Mouse (Mus musculus): Measurements from ENCODE around the gene Otulin. TPM values are rescaled to one million over a fixed set of nuclear protein-coding genes. Genes with fewer than 3 reads are reported as not detected.

The Otulin gene
- polyA plus RNA-seq, 1 experiment: 29.0 TPM

- no peak overlapping the region for H3K27ac ChIP-seq (ENCODE audit: insufficient read depth, low read depth, low read length)
- WGBS: 26% methylated on average over 5 of the region's 5 CpGs
- no peaks in the 10 kb centered on the region for H3K36me3 ChIP-seq (ENCODE audit: control insufficient read depth, insufficient read depth, low read length)
- DNase-seq: peak; percentile 28
- H3K4me1 ChIP-seq (ENCODE audit: control insufficient read depth, insufficient read depth, low read length): no peaks in the 10 kb centered on the region
- no peaks in the 10 kb centered on the region for H3K27me3 ChIP-seq (replicated peaks; ENCODE audit: control insufficient read depth, insufficient read depth, low read length)
- H3K4me3 ChIP-seq (ENCODE audit: insufficient read depth, low read depth, low read length): no peak overlapping the region
- TF ChIP-seq CTCF (conservative IDR thresholded peaks at IDR 0.05; ENCODE audit: insufficient read depth, insufficient read length, low read depth, low read length): no peak
- no peak for TF ChIP-seq POLR2A (IDR thresholded peaks at IDR 0.05; ENCODE audit: low read depth, low read length)
These were observed 93.7 kb downstream of the Otulin start for GRCm38 (mm10) chr15:27536771-27537170.

- WGBS: 82% methylated on average over 7 of the region's 7 CpGs
- DNase-seq: no peak
- H3K27me3 ChIP-seq (replicated peaks; ENCODE audit: control insufficient read depth, insufficient read depth, low read length): no peaks in the 10 kb centered on the region
- TF ChIP-seq CTCF (conservative IDR thresholded peaks at IDR 0.05; ENCODE audit: insufficient read depth, insufficient read length, low read depth, low read length): no peak
- TF ChIP-seq POLR2A (IDR thresholded peaks at IDR 0.05; ENCODE audit: low read depth, low read length): no peak
- no peaks in the 10 kb centered on the region for H3K4me1 ChIP-seq (ENCODE audit: control insufficient read depth, insufficient read depth, low read length)
- no peaks in the 10 kb centered on the region for H3K36me3 ChIP-seq (ENCODE audit: control insufficient read depth, insufficient read depth, low read length)
- H3K27ac ChIP-seq (ENCODE audit: insufficient read depth, low read depth, low read length): no peak overlapping the region
- no peak overlapping the region for H3K4me3 ChIP-seq (ENCODE audit: insufficient read depth, low read depth, low read length)
These were observed 94.3 kb downstream of the Otulin start for GRCm38 (mm10) chr15:27536186-27536585.

- DNase-seq: no peak
- H3K4me1 ChIP-seq (ENCODE audit: control insufficient read depth, insufficient read depth, low read length): no peaks in the 10 kb centered on the region
- H3K36me3 ChIP-seq (ENCODE audit: control insufficient read depth, insufficient read depth, low read length): no peaks in the 10 kb centered on the region
- H3K4me3 ChIP-seq (ENCODE audit: insufficient read depth, low read depth, low read length): no peak overlapping the region
- no peak for TF ChIP-seq CTCF (conservative IDR thresholded peaks at IDR 0.05; ENCODE audit: insufficient read depth, insufficient read length, low read depth, low read length)
- TF ChIP-seq POLR2A (IDR thresholded peaks at IDR 0.05; ENCODE audit: low read depth, low read length): no peak
- WGBS: 80% methylated on average over 4 of the region's 4 CpGs
- H3K27me3 ChIP-seq (replicated peaks; ENCODE audit: control insufficient read depth, insufficient read depth, low read length): no peaks in the 10 kb centered on the region
- no peak overlapping the region for H3K27ac ChIP-seq (ENCODE audit: insufficient read depth, low read depth, low read length)
These were observed 94.8 kb downstream of the Otulin start for GRCm38 (mm10) chr15:27535681-27536080.

- no peaks in the 10 kb centered on the region for H3K36me3 ChIP-seq (ENCODE audit: control insufficient read depth, insufficient read depth, low read length)
- no peak for DNase-seq
- WGBS: 66% methylated on average over 3 of the region's 3 CpGs
- TF ChIP-seq POLR2A (IDR thresholded peaks at IDR 0.05; ENCODE audit: low read depth, low read length) (no peak), CTCF (conservative IDR thresholded peaks at IDR 0.05; ENCODE audit: insufficient read depth, insufficient read length, low read depth, low read length) (no peak)
- H3K27me3 ChIP-seq (replicated peaks; ENCODE audit: control insufficient read depth, insufficient read depth, low read length): no peaks in the 10 kb centered on the region
- H3K4me1 ChIP-seq (ENCODE audit: control insufficient read depth, insufficient read depth, low read length): no peaks in the 10 kb centered on the region
- H3K4me3 ChIP-seq (ENCODE audit: insufficient read depth, low read depth, low read length): no peak overlapping the region
- no peak overlapping the region for H3K27ac ChIP-seq (ENCODE audit: insufficient read depth, low read depth, low read length)
These were observed 97.5 kb downstream of the Otulin start for GRCm38 (mm10) chr15:27533036-27533435.

GRCm38 (mm10) chr15:27530023-27530422 is 100.5 kb downstream of the Otulin start:
- WGBS: 84% methylated on average over 4 of the region's 4 CpGs
- H3K4me3 ChIP-seq (ENCODE audit: insufficient read depth, low read depth, low read length): no peak overlapping the region
- H3K36me3 ChIP-seq (ENCODE audit: control insufficient read depth, insufficient read depth, low read length): no peaks in the 10 kb centered on the region
- TF ChIP-seq CTCF (conservative IDR thresholded peaks at IDR 0.05; ENCODE audit: insufficient read depth, insufficient read length, low read depth, low read length) (no peak), POLR2A (IDR thresholded peaks at IDR 0.05; ENCODE audit: low read depth, low read length) (no peak)
- no peaks in the 10 kb centered on the region for H3K27me3 ChIP-seq (replicated peaks; ENCODE audit: control insufficient read depth, insufficient read depth, low read length)
- H3K4me1 ChIP-seq (ENCODE audit: control insufficient read depth, insufficient read depth, low read length): no peaks in the 10 kb centered on the region
- DNase-seq: no peak
- H3K27ac ChIP-seq (ENCODE audit: insufficient read depth, low read depth, low read length): no peak overlapping the region

- no peaks in the 10 kb centered on the region for H3K27me3 ChIP-seq (replicated peaks; ENCODE audit: control insufficient read depth, insufficient read depth, low read length)
- WGBS: 74% methylated on average over 4 of the region's 4 CpGs
- no peak for TF ChIP-seq POLR2A (IDR thresholded peaks at IDR 0.05; ENCODE audit: low read depth, low read length)
- no peak for TF ChIP-seq CTCF (conservative IDR thresholded peaks at IDR 0.05; ENCODE audit: insufficient read depth, insufficient read length, low read depth, low read length)
- H3K4me3 ChIP-seq (ENCODE audit: insufficient read depth, low read depth, low read length): no peak overlapping the region
- H3K27ac ChIP-seq (ENCODE audit: insufficient read depth, low read depth, low read length): no peak overlapping the region
- H3K36me3 ChIP-seq (ENCODE audit: control insufficient read depth, insufficient read depth, low read length): no peaks in the 10 kb centered on the region
- no peak for DNase-seq
- no peaks in the 10 kb centered on the region for H3K4me1 ChIP-seq (ENCODE audit: control insufficient read depth, insufficient read depth, low read length)
These were observed 101.6 kb downstream of the Otulin start for GRCm38 (mm10) chr15:27528896-27529295.

- WGBS: 61% methylated on average over 12 of the region's 12 CpGs
These were observed 105.1 kb downstream of the Otulin start for GRCm38 (mm10) chr15:27525233-27526005.

More at GRCm38 (mm10) chr15:27525233-27526005, 105.1 kb downstream of the Otulin start:
- H3K27ac ChIP-seq (ENCODE audit: insufficient read depth, low read depth, low read length): no peak overlapping the region
- DNase-seq: peak; percentile 28
- no peaks in the 10 kb centered on the region for H3K36me3 ChIP-seq (ENCODE audit: control insufficient read depth, insufficient read depth, low read length)
- no peak overlapping the region for H3K4me3 ChIP-seq (ENCODE audit: insufficient read depth, low read depth, low read length)
- TF ChIP-seq POLR2A (IDR thresholded peaks at IDR 0.05; ENCODE audit: low read depth, low read length): no peak
- TF ChIP-seq CTCF (conservative IDR thresholded peaks at IDR 0.05; ENCODE audit: insufficient read depth, insufficient read length, low read depth, low read length): no peak
- H3K27me3 ChIP-seq (replicated peaks; ENCODE audit: control insufficient read depth, insufficient read depth, low read length): no peaks in the 10 kb centered on the region
- no peaks in the 10 kb centered on the region for H3K4me1 ChIP-seq (ENCODE audit: control insufficient read depth, insufficient read depth, low read length)

All from kidney, adult 2 months (tissue).